Mouse (Mus musculus): ENCODE measurements at regions not wholly inside any gene's neighbourhood (a gene's known extent, or its start where the extent isn't known, plus 50 kb on each side); places are given as distances from the start of the nearest gene placed in this dataset.
A peak's percentile ranks its signal among the peaks of the same experiment; 100 is the strongest.

- peak; percentile 75 to 83 for DNase-seq (ENCODE audit: low spot score in 2 of 2)
Measured at GRCm38 (mm10) chr13:107325707-107326495, 304.0 kb upstream of the Kif2a start.

GRCm38 (mm10) chr13:107314746-107315145 lies 292.8 kb upstream of the Kif2a start:
- DNase-seq (ENCODE audit: low spot score in 2 of 2): no peak

- DNase-seq (ENCODE audit: low spot score in 2 of 2): peak in 1 of 2 experiments; percentile 33
Measured at GRCm38 (mm10) chr13:107308958-107309639, 287.2 kb upstream of the Kif2a start.

GRCm38 (mm10) chr13:107308404-107308803 lies 286.5 kb upstream of the Kif2a start:
- no peak for DNase-seq (ENCODE audit: low spot score in 2 of 2)

GRCm38 (mm10) chr13:107306958-107307357 lies 285.0 kb upstream of the Kif2a start:
- no peak for DNase-seq (ENCODE audit: low spot score in 2 of 2)

GRCm38 (mm10) chr13:107306232-107306631 lies 284.3 kb upstream of the Kif2a start:
- no peak for DNase-seq (ENCODE audit: low spot score in 2 of 2)

GRCm38 (mm10) chr13:107305738-107306137 lies 283.8 kb upstream of the Kif2a start:
- no peak for DNase-seq (ENCODE audit: low spot score in 2 of 2)

- DNase-seq (ENCODE audit: low spot score in 2 of 2): no peak
Measured at GRCm38 (mm10) chr13:107303878-107304277, 282.0 kb upstream of the Kif2a start.

- DNase-seq (ENCODE audit: low spot score in 2 of 2): no peak
Measured at GRCm38 (mm10) chr13:107303322-107303721, 281.4 kb upstream of the Kif2a start.

GRCm38 (mm10) chr13:107300792-107301191 lies 278.9 kb upstream of the Kif2a start:
- DNase-seq (ENCODE audit: low spot score in 2 of 2): no peak

- DNase-seq (ENCODE audit: low spot score in 2 of 2): no peak
Measured at GRCm38 (mm10) chr13:107264581-107264980, 242.7 kb upstream of the Kif2a start.

- no peak for DNase-seq (ENCODE audit: low spot score in 2 of 2)
Measured at GRCm38 (mm10) chr13:107261479-107262050, 239.6 kb upstream of the Kif2a start.

GRCm38 (mm10) chr13:107260274-107260673 lies 238.3 kb upstream of the Kif2a start:
- no peak for DNase-seq (ENCODE audit: low spot score in 2 of 2)

GRCm38 (mm10) chr13:107247792-107248505 lies 226.0 kb upstream of the Kif2a start:
- DNase-seq (ENCODE audit: low spot score in 2 of 2): peak; percentile 9 to 14

- DNase-seq (ENCODE audit: low spot score in 2 of 2): peak; percentile 12 to 20
Measured at GRCm38 (mm10) chr13:107246956-107247751, 225.2 kb upstream of the Kif2a start.

GRCm38 (mm10) chr13:107244173-107244572 lies 222.2 kb upstream of the Kif2a start:
- no peak for DNase-seq (ENCODE audit: low spot score in 2 of 2)

- DNase-seq (ENCODE audit: low spot score in 2 of 2): no peak
Measured at GRCm38 (mm10) chr13:107239035-107239387, 217.1 kb upstream of the Kif2a start.

- DNase-seq (ENCODE audit: low spot score in 2 of 2): no peak
Measured at GRCm38 (mm10) chr13:107238364-107239034, 216.6 kb upstream of the Kif2a start.

GRCm38 (mm10) chr13:107219456-107219855 lies 197.5 kb upstream of the Kif2a start:
- DNase-seq (ENCODE audit: low spot score in 2 of 2): no peak

GRCm38 (mm10) chr13:107218351-107218750 lies 196.4 kb upstream of the Kif2a start:
- DNase-seq (ENCODE audit: low spot score in 2 of 2): peak; percentile 8 to 26

Measured in layer of hippocampus, postnatal 10 days (tissue).